Mouse (Mus musculus) c-Kit-positive CD71-negative TER-119-negative erythroid progenitor cells, embryonic 14.5 days (primary cell): ENCODE results near the gene Sox11.

Source experiments
- DNase-seq: peaks from one replicate; pipeline ENCODE4 v3.0.0-alpha.2; 2013; ENCODE audit warnings: low read depth

Gene Sox11

DNA sequence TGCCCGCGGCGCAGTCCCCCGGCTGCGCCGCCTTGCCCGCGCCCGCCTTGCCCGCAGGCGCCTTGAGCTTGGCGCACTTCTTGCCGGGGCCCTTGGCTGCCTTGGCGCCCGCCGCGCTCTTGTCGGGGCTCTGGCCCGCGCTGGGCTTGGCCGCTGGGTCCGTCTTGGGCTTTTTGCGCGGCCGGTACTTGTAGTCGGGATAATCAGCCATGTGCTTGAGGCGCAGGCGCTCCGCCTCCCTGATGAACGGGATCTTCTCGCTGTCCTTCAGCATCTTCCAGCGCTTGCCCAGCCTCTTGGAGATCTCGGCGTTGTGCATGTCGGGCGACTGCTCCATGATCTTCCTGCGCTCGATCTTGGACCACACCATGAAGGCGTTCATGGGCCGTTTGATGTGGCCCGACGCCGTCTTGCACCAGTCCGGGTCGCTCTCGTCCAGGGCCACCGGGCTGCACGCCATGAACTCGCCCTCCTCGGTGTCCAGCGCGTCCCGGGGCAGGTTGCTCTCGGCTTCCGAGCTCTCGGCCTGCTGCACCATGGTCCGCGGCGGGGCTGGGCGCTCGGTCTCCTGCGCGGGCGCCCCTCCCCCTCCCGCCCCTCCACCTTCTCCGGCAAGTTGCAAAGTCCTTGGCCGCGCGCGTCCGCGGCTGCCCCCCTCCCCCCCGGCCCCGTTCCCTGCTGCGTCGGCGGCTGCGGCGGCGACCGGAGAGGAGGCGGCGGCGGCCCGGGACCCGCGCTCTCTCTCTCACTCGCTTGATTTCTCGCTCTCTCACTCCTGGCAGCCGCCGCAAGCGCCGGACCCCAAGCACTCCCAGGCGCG lies at the start of gene Sox11:
Gene Sox11, minus strand, starts transcription at position 704 of the 820 bp plus-strand sequence.
- DNase-seq: no peak

DNA sequence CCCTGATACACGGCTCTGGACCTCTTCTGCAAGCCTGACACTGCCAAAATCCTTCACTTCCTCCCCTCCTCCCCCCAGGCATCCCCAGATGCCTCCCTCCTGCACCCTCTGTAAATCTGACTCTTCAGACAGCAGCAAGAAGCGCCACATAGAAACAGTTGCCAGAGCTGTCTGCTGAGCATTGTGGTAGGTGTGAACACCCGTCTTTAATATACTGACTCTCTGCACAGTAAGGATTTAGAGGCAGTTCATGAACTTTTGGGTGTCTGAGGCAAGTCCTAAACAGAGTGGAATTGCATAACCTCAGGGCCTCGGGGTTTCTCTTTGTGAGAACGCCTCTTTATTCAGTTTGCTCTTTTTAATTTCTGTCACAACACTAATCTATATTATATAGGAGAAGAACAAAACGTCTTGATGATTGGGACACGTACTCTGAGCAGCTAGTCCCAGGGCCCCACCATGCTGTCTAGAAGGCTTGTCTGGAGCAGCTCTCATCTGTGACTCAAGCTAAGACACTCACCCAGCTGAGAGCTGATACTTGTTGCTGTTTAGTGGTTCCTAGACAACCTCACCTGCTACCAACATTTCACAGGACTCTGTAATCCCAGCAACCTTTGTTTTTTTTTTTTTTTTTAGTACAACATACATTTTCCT lies 49.4 kb upstream of the Sox11 start:
- no peak for DNase-seq

GRCm38 (mm10) chr12:27390439-27390838 lies 48.1 kb upstream of the Sox11 start:
- no peak for DNase-seq

GRCm38 (mm10) chr12:27389429-27389828 lies 47.1 kb upstream of the Sox11 start:
- DNase-seq: no peak

DNA sequence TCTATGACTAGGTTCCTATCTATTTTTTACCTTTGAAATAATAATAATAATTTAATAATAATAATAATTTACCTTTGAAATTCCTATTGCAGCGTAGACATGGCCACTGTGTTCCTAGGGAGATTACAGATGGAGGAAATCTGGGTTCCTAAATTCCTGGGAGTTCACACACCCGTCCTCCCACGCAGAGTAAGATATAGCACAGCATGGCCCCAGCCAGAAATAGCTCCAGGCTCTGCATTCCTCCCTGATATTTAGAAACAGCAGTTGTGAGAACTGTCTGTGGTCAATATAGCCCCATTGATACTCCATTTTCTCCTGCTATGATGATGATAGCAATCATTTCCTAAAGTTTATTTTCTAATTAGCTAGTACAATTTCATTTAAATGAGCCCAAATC lies 30.1 kb upstream of the Sox11 start:
- DNase-seq: no peak

DNA sequence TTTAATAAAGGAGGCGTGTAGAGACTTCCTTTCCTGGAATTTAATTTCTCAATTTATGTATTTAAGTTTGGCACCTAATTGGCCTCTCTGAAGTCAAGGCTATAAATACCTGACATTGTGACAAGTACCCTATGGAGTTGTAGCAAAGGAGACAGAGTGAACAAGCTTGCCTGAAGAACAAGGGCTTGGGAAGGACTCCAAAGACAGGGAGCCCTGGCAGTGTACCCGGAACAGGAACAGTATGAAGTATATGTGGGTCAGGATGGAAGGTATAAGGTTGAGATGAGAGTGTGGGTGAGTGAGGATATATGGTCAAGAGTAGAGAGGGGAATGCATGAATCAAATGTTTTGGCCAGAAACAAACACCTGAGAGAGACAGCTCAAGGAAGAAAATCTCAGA lies 28.4 kb upstream of the Sox11 start:
- no peak for DNase-seq

GRCm38 (mm10) chr12:27367476-27367875 lies 25.1 kb upstream of the Sox11 start:
- no peak for DNase-seq

- no peak for DNase-seq
Measured at GRCm38 (mm10) chr12:27363840-27364640, 21.7 kb upstream of the Sox11 start.

- no peak for DNase-seq
Measured at GRCm38 (mm10) chr12:27357076-27357637, 14.8 kb upstream of the Sox11 start.

- DNase-seq: no peak
Measured at GRCm38 (mm10) chr12:27356571-27356970, 14.2 kb upstream of the Sox11 start.

- DNase-seq: no peak
Measured at GRCm38 (mm10) chr12:27343606-27344410, 1.4 kb upstream of the Sox11 start.

DNA sequence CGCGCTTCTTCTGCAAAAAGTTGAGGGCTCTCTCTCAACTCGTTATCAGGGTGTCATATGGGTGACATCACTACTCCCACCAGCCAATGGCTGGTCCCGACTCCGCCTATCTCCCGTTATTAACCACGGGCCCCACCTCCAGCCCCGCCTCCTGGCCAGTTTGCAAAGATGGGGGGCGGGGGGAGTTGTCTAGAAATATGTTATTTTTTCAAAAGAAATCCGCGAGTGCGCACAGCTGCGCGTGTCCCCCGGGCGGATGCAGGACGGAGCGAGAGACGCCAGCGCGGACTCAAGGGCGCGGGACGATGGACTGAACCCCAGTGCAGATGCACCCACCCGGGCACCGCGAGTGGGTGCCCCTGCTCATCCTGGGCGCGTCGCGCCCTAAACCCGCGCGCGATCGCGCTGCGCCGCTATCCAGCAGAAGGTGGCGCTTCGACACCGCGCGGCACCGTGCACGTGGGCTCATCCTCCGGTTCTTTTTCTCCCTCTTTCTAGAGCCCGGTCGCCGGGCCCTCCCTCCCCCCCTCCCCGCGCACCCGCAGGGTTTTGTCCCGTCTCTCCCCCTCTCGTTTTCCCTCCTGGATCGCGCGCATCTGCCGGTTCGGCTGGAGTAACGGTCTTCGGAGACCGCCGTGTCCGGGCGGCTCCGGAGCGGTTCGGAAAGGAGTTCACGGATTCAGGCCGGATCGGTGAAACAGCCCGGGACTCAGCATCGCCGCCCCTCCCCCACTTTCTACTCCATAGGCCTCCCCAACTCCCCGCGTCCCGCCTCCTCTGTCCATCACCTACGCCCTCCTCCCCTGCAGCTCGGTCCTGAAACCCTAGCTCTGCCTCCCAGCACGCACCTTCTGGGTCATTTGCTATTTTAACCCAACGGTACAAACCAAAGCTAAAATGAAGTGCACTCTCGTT lies 574 bp upstream of the Sox11 start:
- DNase-seq: no peak

GRCm38 (mm10) chr12:27341130-27341870 lies 1.1 kb downstream of the Sox11 start:
- DNase-seq: no peak

DNA sequence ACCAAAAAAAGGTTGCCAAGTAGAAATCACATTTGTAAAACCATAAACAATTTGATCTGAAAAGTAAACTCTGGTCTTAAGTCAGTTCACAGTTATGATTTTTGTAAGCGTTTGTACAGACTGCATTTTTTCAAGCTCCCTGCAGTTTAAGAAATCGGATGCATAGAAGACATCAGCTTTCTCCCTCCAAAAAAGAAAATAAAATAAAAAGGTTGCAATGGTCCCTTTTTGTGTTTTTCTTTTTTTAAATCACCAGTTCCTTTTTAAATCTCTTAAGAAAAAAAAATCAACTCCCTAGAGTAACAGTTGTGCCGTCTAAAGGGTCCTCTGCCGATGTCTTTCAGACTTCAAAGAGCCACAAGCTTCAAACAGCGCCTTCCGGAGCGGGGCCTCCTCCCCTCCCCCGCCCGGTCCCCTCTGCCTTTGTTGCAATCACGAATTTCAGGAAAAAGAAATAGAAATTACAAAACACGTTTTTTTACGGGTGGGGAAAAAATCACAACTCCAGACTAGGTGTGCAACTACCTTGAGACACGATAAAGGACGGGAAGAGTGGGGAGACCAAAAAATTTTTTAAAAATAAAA lies 1.8 kb downstream of the Sox11 start:
- no peak for DNase-seq

DNA sequence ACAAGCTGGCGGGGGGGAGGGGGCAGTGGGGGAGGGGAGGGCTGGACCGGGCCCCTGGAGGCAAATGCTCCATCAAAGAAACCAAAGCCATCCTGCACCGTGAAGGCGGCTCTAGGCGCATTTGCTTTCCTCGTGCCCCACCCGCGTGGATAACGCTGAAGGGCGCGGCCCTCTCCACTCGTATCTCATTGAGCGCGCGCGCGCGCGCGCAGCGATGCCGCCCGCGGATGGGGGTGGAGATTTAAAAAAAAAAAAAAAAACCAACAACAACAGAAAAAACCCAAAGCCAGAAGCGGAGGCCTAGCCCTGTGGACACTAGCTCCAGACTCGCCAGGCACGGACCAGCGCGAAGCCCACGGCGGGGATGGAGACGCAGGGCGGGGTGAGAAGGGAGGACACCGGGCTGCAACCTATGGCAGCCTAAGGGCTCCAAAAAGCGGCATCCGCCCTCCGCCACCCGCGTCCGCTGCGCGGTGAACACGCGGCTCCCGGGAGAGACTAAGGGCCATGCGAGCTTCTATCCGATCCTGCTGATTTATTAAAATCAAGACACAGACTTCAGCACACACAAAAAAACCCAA lies 3.1 kb downstream of the Sox11 start:
- DNase-seq: no peak

DNA sequence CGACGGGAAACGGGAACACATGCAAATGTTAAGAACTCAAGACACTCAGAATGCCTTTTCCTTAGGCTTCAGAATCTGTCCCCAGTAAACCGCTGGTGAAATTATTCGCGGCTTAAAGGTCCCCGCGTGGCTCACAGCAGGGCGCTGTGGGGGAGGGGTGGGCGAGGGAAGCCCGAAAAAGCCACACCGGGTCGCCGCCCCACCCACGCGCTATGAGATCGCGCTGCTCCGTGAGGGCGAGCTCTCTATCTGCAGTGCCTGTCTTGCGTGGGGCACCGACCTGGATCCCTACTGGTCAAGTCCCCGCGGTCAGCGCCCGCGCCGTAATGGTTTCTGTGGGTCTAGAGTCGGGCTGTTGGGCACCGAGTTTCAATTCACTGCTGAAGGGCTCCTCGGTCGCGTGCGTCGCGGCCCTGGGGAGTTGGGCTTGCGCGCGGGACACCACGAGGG lies 3.6 kb downstream of the Sox11 start:
- DNase-seq: no peak

DNA sequence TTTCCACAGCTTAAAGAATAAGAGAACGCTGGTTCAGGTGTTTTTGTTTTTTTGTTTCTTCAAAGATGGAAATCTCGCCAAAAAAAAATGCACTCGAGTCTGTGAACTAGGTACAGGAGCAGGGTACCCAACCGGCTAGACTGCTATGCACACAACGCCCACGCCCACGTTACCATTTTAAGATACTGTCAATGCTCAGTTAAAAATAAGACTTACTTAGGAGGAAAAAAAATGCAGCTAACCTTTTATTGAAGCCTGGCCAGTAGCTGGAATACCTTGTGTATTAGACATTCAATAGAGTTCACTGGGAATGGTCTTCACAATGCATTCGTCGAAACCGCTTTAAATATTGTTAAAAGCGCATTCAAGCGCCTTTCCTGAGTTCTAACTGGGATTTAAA lies 4.3 kb downstream of the Sox11 start:
- DNase-seq: no peak

DNA sequence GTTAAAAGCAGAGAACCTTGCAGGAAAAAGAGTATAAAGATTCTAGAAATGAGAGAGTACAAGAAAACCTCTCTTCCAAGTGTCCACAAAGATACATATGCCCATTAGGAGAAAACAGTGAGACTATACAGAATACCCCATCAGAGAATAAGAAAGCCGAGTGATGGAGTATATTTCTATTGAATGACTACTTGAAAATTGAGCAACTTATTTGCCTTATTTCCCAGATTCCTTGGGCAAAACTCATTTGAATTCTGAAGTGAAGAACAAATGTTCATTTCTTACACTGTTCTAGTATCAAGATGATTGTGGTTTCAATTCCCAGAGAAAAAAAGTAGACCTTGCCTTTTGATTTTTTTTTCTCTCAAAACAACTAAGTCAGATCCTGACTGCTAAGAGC lies 4.9 kb downstream of the Sox11 start:
- DNase-seq: no peak

DNA sequence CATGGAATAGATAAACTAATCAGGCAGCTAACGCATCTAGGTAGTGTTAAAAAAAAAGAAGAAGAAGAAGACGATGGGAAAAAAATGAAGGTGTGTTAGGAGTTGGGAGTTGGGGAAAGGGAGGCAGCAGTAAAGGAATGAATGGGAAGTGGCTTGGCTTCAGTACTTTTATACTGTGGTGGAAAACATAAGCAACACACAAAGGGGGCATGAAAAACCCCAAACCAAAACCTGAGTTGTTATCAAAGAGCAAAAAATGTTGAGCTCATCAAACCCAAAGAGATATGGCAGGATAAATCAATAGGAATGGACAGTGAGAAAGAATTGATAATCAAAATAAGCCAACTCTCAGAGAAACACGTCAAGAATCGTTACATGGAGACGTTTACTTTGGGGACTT lies 5.6 kb downstream of the Sox11 start:
- no peak for DNase-seq
